Mouse (Mus musculus) stomach, postnatal 0 days (tissue): Measurements from ENCODE around the gene Kifc1.
"Not testable (repeated sequence)": the region's sequence is repeated elsewhere in the genome, so short reads cannot be mapped to it uniquely, and the experiment has no call there.

Source experiments
- CTCF ChIP-seq: IDR thresholded peaks from 2 replicates; pipeline ENCODE4 v1.5.1; 2016; ENCODE audit warnings: antibody characterized with exemption, low read depth, mild to moderate bottlenecking, moderate library complexity
- EP300 ChIP-seq: optimal IDR thresholded peaks from 2 replicates; pipeline ENCODE3; 2016; ENCODE audit warnings: antibody characterized with exemption

GRCm38 (mm10) chr17:33887802-33888201 lies 2.7 kb downstream of the Kifc1 start:
- not testable (repeated sequence) for TF ChIP-seq EP300, CTCF
